23 mouse cellular contexts compared by ENCODE assay signal in genomic region chr3:138101936-138102335, GRCm38 (mm10). TPM values are rescaled to one million over a fixed set of nuclear protein-coding genes. Genes with fewer than 3 reads are reported as not detected.
DNase-seq lines count a peak whose midpoint lies in the region; ATAC-seq and TF ChIP-seq lines count a peak whose summit lies in the region.
"Had no signal": no experiment of that assay in that cellular context is flagged by ENCODE, and none has a peak within 500 bp of the region (broad histone marks: within the 10 kb centered on the region; RNA-seq: fewer than 3 reads in every experiment).

No protein-coding gene starts in this region.

- no peak overlapping the region for H3K27ac ChIP-seq in intestine, embryonic 14.5 days (ENCODE audit: low read depth)
- H3K27ac ChIP-seq in intestine, embryonic 16.5 days (ENCODE audit: low read length): no peak overlapping the region
- no peak overlapping the region for H3K27ac ChIP-seq in lung, postnatal 0 days (ENCODE audit: low read length)
- H3K27ac ChIP-seq: embryonic facial prominence, embryonic 13.5 days; embryonic facial prominence, embryonic 15.5 days; forebrain, embryonic 10.5 days; forebrain, embryonic 12.5 days had no signal

- H3K4me2 ChIP-seq in intestine, embryonic 14.5 days (ENCODE audit: low read length): no peak overlapping the region
- H3K4me2 ChIP-seq in intestine, embryonic 16.5 days (ENCODE audit: low read depth, low read length): no peak overlapping the region
- no peak overlapping the region for H3K4me2 ChIP-seq in lung, postnatal 0 days (replicated peaks; ENCODE audit: low read depth, low read length)
- H3K4me2 ChIP-seq: embryonic facial prominence, embryonic 13.5 days; embryonic facial prominence, embryonic 15.5 days; forebrain, embryonic 12.5 days had no signal

- H3K4me1 ChIP-seq in intestine, embryonic 14.5 days (replicated peaks; ENCODE audit: control insufficient read depth, insufficient read depth, low read length): no peaks in the 10 kb centered on the region
- H3K4me1 ChIP-seq in intestine, embryonic 16.5 days (ENCODE audit: control insufficient read depth, insufficient read depth, low read length): peaks cover 3% of the 10 kb centered on the region; the same call in 1 of the 2 replicates
- H3K4me1 ChIP-seq in lung, postnatal 0 days (ENCODE audit: insufficient read depth, low read depth, low read length): peaks cover 3% of the 10 kb centered on the region; the same call in 1 of the 2 replicates
- H3K4me1 ChIP-seq: forebrain, embryonic 10.5 days had no signal

- peak; percentile 35 for DNase-seq in intestine, embryonic 14.5 days (ENCODE audit: low spot score)
- DNase-seq in lung, postnatal 0 days (ENCODE audit: low spot score): peak; percentile 55
- DNase-seq in lung, postnatal 25 days (ENCODE audit: low spot score): no peak
- peak; percentile 19 for DNase-seq in 3T3-L1 (ENCODE audit: low read depth, low spot score)
- DNase-seq: adrenal gland, adult 2 months; adrenal gland, postnatal 10 days; adrenal gland, postnatal 25 days; cerebellum, adult 11 months; cerebellum, adult 18-20 months; cerebellum, adult 8-10 months; cerebellum, adult 9-11 months; cerebellum, postnatal 14 days; cerebellum, postnatal 36 days; embryo, embryonic 11 days had no signal

- H3K9me3 ChIP-seq in intestine, embryonic 14.5 days (ENCODE audit: control insufficient read depth, low read length): no peaks in the 10 kb centered on the region
- H3K9me3 ChIP-seq in intestine, embryonic 16.5 days (ENCODE audit: control insufficient read depth, low read length): no peaks in the 10 kb centered on the region
- no peaks in the 10 kb centered on the region for H3K9me3 ChIP-seq in lung, postnatal 0 days (ENCODE audit: low read length)
- H3K9me3 ChIP-seq: embryonic facial prominence, embryonic 13.5 days; embryonic facial prominence, embryonic 15.5 days; forebrain, embryonic 10.5 days; forebrain, embryonic 12.5 days had no signal

- H3K27me3 ChIP-seq in intestine, embryonic 14.5 days (replicated peaks; ENCODE audit: control insufficient read depth, insufficient read depth, low read length): no peaks in the 10 kb centered on the region
- no peaks in the 10 kb centered on the region for H3K27me3 ChIP-seq in intestine, embryonic 16.5 days (replicated peaks; ENCODE audit: control insufficient read depth, insufficient read depth, low read length)
- H3K27me3 ChIP-seq in lung, postnatal 0 days (replicated peaks; ENCODE audit: insufficient read depth, low read length): no peaks in the 10 kb centered on the region
- H3K27me3 ChIP-seq: embryonic facial prominence, embryonic 13.5 days; embryonic facial prominence, embryonic 15.5 days; forebrain, embryonic 12.5 days had no signal

- 0 out of 2 replicates have a peak, but pooled peaks have one; percentile 15 for TF ChIP-seq EP300 in lung, postnatal 0 days (IDR thresholded peaks at IDR 0.05)

- ATAC-seq in intestine, embryonic 14.5 days (replicated peaks; ENCODE audit: low FRiP score, low TSS enrichment, low read depth): no peak
- no peak for ATAC-seq in intestine, embryonic 16.5 days
- peak; percentile 57 for ATAC-seq in lung, postnatal 0 days
- ATAC-seq: forebrain, embryonic 14.5 days; forebrain, embryonic 16.5 days had no signal

- H3K36me3 ChIP-seq in intestine, embryonic 14.5 days (ENCODE audit: control insufficient read depth, insufficient read depth, low read length): no peaks in the 10 kb centered on the region
- H3K36me3 ChIP-seq in intestine, embryonic 16.5 days (ENCODE audit: control insufficient read depth, insufficient read depth, low read length): 0 out of 2 replicates have a peak, but pooled peaks cover 6% of the 10 kb centered on the region
- no peaks in the 10 kb centered on the region for H3K36me3 ChIP-seq in lung, postnatal 0 days (ENCODE audit: insufficient read depth, low read length)
- H3K36me3 ChIP-seq: embryonic facial prominence, embryonic 13.5 days; embryonic facial prominence, embryonic 15.5 days; forebrain, embryonic 10.5 days; forebrain, embryonic 12.5 days had no signal

- WGBS in intestine, embryonic 14.5 days: 89% methylated on average over 4 of the region's 4 CpGs
- WGBS in intestine, embryonic 16.5 days: 86% methylated on average over 4 of the region's 4 CpGs
- 56% methylated on average over 4 of the region's 4 CpGs for WGBS in lung, postnatal 0 days

- H3K4me3 ChIP-seq in intestine, embryonic 14.5 days (ENCODE audit: low read depth, low read length): no peak overlapping the region
- H3K4me3 ChIP-seq in intestine, embryonic 16.5 days (ENCODE audit: low read length): no peak overlapping the region
- no peak overlapping the region for H3K4me3 ChIP-seq in lung, postnatal 0 days (ENCODE audit: low read depth, low read length)
- H3K4me3 ChIP-seq: embryonic facial prominence, embryonic 13.5 days; embryonic facial prominence, embryonic 15.5 days; erythroblast, embryonic 14.5 days; forebrain, embryonic 10.5 days; forebrain, embryonic 12.5 days had no signal

- no peak overlapping the region for H3K9ac ChIP-seq in intestine, embryonic 14.5 days (ENCODE audit: low read length)
- no peak overlapping the region for H3K9ac ChIP-seq in intestine, embryonic 16.5 days (ENCODE audit: low read depth, low read length)
- no peak overlapping the region for H3K9ac ChIP-seq in lung, postnatal 0 days (replicated peaks; ENCODE audit: low read depth)
- H3K9ac ChIP-seq: embryonic facial prominence, embryonic 13.5 days; embryonic facial prominence, embryonic 15.5 days; forebrain, embryonic 12.5 days had no signal

- TF ChIP-seq CTCF in lung, postnatal 0 days (IDR thresholded peaks at IDR 0.05): no peak

RNA-seq across cellular contexts. Expression of gene Gm5105, which starts 34.7 kb away (rescaled TPM):
- 0.19 and 0.31 TPM in 2 replicates for polyA plus RNA-seq in intestine, embryonic 14.5 days (2014; fragmentation: Nextera tagmentation; extraction: Ambion mirVana)
- 0.17 TPM in 1 of 2 replicates, not detected in the other for polyA plus RNA-seq in intestine, embryonic 16.5 days (2015; fragmentation: Nextera tagmentation; extraction: Ambion mirVana)
- polyA plus RNA-seq in lung, postnatal 0 days (2015; fragmentation: Nextera tagmentation; extraction: Ambion mirVana): 0.07 and 0.12 TPM in 2 replicates
- polyA plus RNA-seq: adrenal gland, adult 2 months; embryonic facial prominence, embryonic 11.5 days; embryonic facial prominence, embryonic 13.5 days; erythroblast, embryonic 14.5 days; forebrain, embryonic 10.5 days; forebrain, embryonic 12.5 days; forebrain, embryonic 14.5 days had no signal

RNA-seq across cellular contexts. Expression of gene 1110002E22Rik, which starts 37.1 kb away (rescaled TPM):
- 0.07 and 0.13 TPM in 2 replicates for polyA plus RNA-seq in intestine, embryonic 14.5 days (2014; fragmentation: Nextera tagmentation; extraction: Ambion mirVana)
- 0.15 and 0.18 TPM in 2 replicates for polyA plus RNA-seq in intestine, embryonic 16.5 days (2015; fragmentation: Nextera tagmentation; extraction: Ambion mirVana)
- 0.14 and 0.20 TPM in 2 replicates for polyA plus RNA-seq in lung, postnatal 0 days (2015; fragmentation: Nextera tagmentation; extraction: Ambion mirVana)
- polyA plus RNA-seq: erythroblast, embryonic 14.5 days had no signal

RNA-seq across cellular contexts. Expression of gene Trmt10a, which starts 41.3 kb away (rescaled TPM):
- 11.8 and 13.6 TPM in 2 replicates for polyA plus RNA-seq in intestine, embryonic 14.5 days (2014; fragmentation: Nextera tagmentation; extraction: Ambion mirVana)
- 9.2 and 9.4 TPM in 2 replicates for polyA plus RNA-seq in intestine, embryonic 16.5 days (2015; fragmentation: Nextera tagmentation; extraction: Ambion mirVana)
- 6.1 and 6.4 TPM in 2 replicates for polyA plus RNA-seq in lung, postnatal 0 days (2015; fragmentation: Nextera tagmentation; extraction: Ambion mirVana)

RNA-seq across cellular contexts. Expression of gene Mttp, which starts 42.8 kb away (rescaled TPM):
- 45.3 and 58.6 TPM in 2 replicates for polyA plus RNA-seq in intestine, embryonic 14.5 days (2014; fragmentation: Nextera tagmentation; extraction: Ambion mirVana)
- 405 and 573 TPM in 2 replicates for polyA plus RNA-seq in intestine, embryonic 16.5 days (2015; fragmentation: Nextera tagmentation; extraction: Ambion mirVana)
- 5.5 TPM in 2 replicates for polyA plus RNA-seq in lung, postnatal 0 days (2015; fragmentation: Nextera tagmentation; extraction: Ambion mirVana)
